Mouse (Mus musculus) liver, embryonic 16.5 days (tissue): ENCODE results near the gene Eml6. TPM values are rescaled to one million over a fixed set of nuclear protein-coding genes. Genes with fewer than 3 reads are reported as not detected.
"Not testable (repeated sequence)": the region's sequence is repeated elsewhere in the genome, so short reads cannot be mapped to it uniquely, and the experiment has no call there.

Experiments
- ATAC-seq: fragments of 200-750 bp; cut with Nextera tagmentation; 2 replicates; pipeline ENCODE4 v1.8.0; 2017; ENCODE audit warnings: low read depth, mild to moderate bottlenecking, moderate number of reproducible peaks, moderate library complexity
- H3K27ac ChIP-seq: fragments of 300-500 bp; sonication (generic); 2 replicates; pipeline ENCODE4 v1.5.1; 2014; ENCODE audit warnings: mild to moderate bottlenecking, low read length
- H3K27me3 ChIP-seq: fragments of 300-500 bp; sonication (generic); 2 replicates; pipeline ENCODE4 v1.6.1; 2014; ENCODE audit warnings: low read depth, low read length, mixed read lengths; ENCODE audit not compliant: control insufficient read depth, insufficient read depth
- H3K36me3 ChIP-seq: fragments of 300-500 bp; sonication (generic); 2 replicates; pipeline ENCODE4 v1.6.1; 2014; ENCODE audit warnings: mild to moderate bottlenecking; ENCODE audit not compliant: control insufficient read depth, insufficient read depth
- H3K4me1 ChIP-seq: fragments of 300-500 bp; sonication (generic); 2 replicates; pipeline ENCODE4 v1.6.1; 2014; ENCODE audit warnings: low read depth, low read length, mixed read lengths; ENCODE audit not compliant: control insufficient read depth
- H3K4me2 ChIP-seq: fragments of 300-500 bp; sonication (generic); 2 replicates; pipeline ENCODE4 v1.6.1; 2014; ENCODE audit warnings: low read depth, low read length, mixed read lengths
- H3K4me3 ChIP-seq: fragments of 300-500 bp; sonication (generic); 2 replicates; pipeline ENCODE4 v1.5.1; 2014; ENCODE audit warnings: low read depth, mild to moderate bottlenecking, low read length
- H3K9ac ChIP-seq: fragments of 300-500 bp; sonication (generic); 2 replicates; pipeline ENCODE4 v1.6.1; 2014; ENCODE audit warnings: low read depth, low read length
- H3K9me3 ChIP-seq: fragments of 300-500 bp; sonication (generic); replicated peaks from 2 replicates; pipeline ENCODE4 v1.6.1; 2016; ENCODE audit warnings: low read length; ENCODE audit not compliant: control insufficient read depth
- WGBS: fragments of 180-500 bp; shearing (Covaris S2); extraction: QIAGEN DNeasy Blood & Tissue Kit; methylation state at CpG from one replicate; pipeline ENCODE4 v1.1.7; 2014; ENCODE audit not compliant: insufficient replicate concordance; 5-methylcytosine and 5-hydroxymethylcytosine counted together
- polyA plus RNA-seq: library from polyadenylated mRNA; unstranded; fragments of >200 nt; fragmentation: Nextera tagmentation; extraction: Ambion mirVana; gene quantifications from 2 replicates; pipeline ENCODE4 v1.2.1, GENCODE M21; 2015

The Eml6 gene
- polyA plus RNA-seq, 1 experiment from 2014 or later = 0.27 TPM

DNA sequence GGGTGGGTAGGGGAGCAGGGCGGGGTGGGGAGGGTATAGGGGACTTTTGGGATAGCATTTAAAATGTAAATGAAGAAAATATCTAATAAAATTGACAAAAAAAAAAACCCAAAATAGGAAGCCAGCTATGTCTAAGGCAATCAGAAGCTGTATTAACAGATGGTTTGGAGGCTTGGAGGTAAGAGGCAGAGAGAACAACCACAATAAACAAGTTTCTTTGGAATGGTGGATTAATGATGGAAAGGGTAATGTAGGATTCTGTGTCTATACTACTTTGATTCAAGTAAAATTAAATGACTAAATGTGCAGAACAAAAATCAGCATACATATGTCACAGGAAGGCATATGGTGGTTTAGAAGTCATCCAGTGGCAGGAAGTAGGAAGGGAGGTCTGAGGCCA, 102.0 kb downstream of the Eml6 start:
- no peaks in the 10 kb centered on the region for H3K4me1 ChIP-seq
- WGBS = 67% methylated on average over 1 of the region's 1 CpGs
- no peaks in the 10 kb centered on the region for H3K27me3 ChIP-seq
- no peak overlapping the region for H3K9ac ChIP-seq
- H3K36me3 ChIP-seq = no peaks in the 10 kb centered on the region
- H3K9me3 ChIP-seq = no peaks in the 10 kb centered on the region
- no peak overlapping the region for H3K4me2 ChIP-seq
- H3K4me3 ChIP-seq = no peak overlapping the region
- ATAC-seq = no peak
- no peak overlapping the region for H3K27ac ChIP-seq

DNA sequence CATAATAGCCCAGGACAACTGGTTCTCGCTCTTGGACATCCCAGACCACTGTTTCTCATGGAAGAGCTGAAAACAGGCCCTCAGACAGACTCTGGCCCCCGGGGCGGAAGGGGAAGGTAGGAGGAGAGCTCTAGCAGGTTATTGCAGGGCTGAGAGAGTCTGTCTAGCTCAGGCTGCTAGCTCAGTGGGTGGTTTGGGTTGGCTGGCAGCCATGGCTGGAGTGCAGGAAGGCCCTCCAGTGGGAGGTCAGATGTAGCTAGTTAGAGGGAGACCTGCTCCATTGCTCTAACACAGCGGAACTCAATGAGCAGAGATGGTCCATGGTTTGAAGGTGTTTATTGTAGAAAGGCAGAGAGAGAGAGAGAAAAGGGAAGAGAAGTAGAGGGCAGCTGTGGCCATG, 112.7 kb downstream of the Eml6 start:
- H3K36me3 ChIP-seq = no peaks in the 10 kb centered on the region
- H3K9me3 ChIP-seq = no peaks in the 10 kb centered on the region
- no peak overlapping the region for H3K27ac ChIP-seq
- H3K4me2 ChIP-seq = no peak overlapping the region
- no peak overlapping the region for H3K4me3 ChIP-seq
- WGBS = 64% methylated on average over 4 of the region's 4 CpGs
- ATAC-seq = no peak
- no peak overlapping the region for H3K9ac ChIP-seq
- no peaks in the 10 kb centered on the region for H3K27me3 ChIP-seq
- no peaks in the 10 kb centered on the region for H3K4me1 ChIP-seq

DNA sequence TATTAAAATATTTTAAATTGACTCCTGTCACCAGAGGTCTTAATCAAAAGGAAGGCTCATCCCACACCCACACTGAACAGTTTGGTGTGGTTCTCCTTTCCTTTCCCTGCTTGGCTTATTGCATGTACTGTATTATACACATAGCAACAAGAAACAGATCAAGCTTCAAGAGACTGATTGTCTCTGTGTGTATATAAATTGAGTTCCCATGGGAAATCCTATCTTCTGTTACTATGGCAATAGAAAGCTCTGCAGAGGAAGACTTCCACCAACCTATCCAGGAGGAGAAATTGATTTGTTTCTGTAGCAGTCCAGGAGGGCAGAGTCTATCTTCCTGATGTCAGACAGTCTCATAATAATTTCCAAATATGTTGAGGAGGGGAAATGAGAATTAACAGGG, 116.5 kb downstream of the Eml6 start:
- Histone ChIP-seq H3K9ac (no peak overlapping the region), H3K9me3 (no peaks in the 10 kb centered on the region), H3K27me3 (no peaks in the 10 kb centered on the region), H3K4me3 (no peak overlapping the region), H3K36me3 (no peaks in the 10 kb centered on the region), H3K4me2 (no peak overlapping the region), H3K4me1 (no peaks in the 10 kb centered on the region), H3K27ac (no peak overlapping the region)
- no peak for ATAC-seq

DNA sequence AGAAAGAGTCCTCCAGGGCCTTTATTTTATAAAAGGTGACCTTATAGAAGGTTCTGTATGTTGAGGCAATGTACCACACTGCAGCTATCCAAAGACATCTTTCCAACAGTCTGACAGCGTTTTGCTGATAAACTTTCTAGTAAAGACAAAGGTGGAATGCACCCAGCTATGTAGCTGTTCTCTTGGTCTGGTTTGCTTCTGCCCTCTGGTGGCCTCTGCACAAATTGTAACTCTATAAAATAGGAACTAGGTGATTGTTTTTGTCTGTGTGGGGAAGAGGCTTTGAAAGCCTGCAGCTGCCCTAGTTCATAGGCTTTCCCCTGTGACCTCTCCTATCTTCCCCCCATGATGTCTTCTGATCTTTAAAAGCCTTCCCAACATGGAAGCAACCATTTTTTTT, 140.7 kb downstream of the Eml6 start:
- no peak for ATAC-seq
- Histone ChIP-seq H3K4me3 (no peak overlapping the region), H3K27me3 (no peaks in the 10 kb centered on the region), H3K4me2 (no peak overlapping the region), H3K36me3 (no peaks in the 10 kb centered on the region), H3K4me1 (no peaks in the 10 kb centered on the region), H3K9me3 (no peaks in the 10 kb centered on the region), H3K27ac (no peak overlapping the region), H3K9ac (no peak overlapping the region)
- 2% methylated on average over 1 of the region's 1 CpGs for WGBS

DNA sequence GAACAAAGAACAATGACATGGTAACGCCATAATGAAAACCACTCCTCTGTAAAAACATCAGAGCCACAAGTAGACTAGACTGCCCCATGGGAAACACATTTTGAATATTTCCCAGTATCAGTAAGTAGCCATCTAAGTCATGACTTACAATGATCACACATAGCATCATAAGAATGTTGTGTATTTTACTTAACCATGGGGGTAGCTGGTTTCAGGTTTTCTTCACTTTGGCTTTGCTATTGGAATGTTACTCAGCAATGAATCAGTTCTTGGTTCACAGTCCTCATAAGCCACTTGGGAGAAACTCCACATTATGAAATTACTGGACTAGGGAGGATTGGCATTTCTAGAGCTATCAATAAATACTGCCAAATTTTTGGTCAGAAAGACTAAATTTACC, 141.5 kb downstream of the Eml6 start:
- whole genome bisulfite sequencing = 55% methylated on average over 1 of the region's 1 CpGs
- no peaks in the 10 kb centered on the region for H3K9me3 ChIP-seq
- no peak for ATAC-seq
- no peak overlapping the region for H3K9ac ChIP-seq
- H3K27me3 ChIP-seq = no peaks in the 10 kb centered on the region
- H3K4me1 ChIP-seq = no peaks in the 10 kb centered on the region
- H3K4me2 ChIP-seq = no peak overlapping the region
- no peaks in the 10 kb centered on the region for H3K36me3 ChIP-seq
- no peak overlapping the region for H3K27ac ChIP-seq
- H3K4me3 ChIP-seq = no peak overlapping the region

DNA sequence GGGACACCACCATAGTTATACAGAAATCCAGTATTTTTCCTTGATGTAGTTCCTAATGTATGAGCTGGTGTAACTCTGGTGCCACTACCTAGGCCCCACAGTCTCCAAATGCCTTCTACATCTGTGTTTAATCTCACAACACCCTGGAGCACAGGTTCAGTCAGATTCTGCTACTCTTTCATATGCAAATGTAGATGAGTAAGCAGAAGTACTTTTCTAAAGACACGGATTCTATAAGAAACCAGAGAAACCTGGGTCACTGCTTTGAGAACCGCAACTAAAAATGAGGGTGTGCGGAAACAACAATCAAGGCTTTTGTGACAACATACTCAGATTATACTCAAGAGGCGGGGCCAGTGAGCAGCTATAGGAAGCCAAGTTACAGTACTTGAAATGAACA, 142.8 kb downstream of the Eml6 start:
- Histone ChIP-seq H3K4me3 (no peak overlapping the region), H3K9me3 (no peaks in the 10 kb centered on the region), H3K27ac (no peak overlapping the region), H3K36me3 (no peaks in the 10 kb centered on the region), H3K4me1 (no peaks in the 10 kb centered on the region), H3K27me3 (no peaks in the 10 kb centered on the region), H3K4me2 (no peak overlapping the region), H3K9ac (no peak overlapping the region)
- no peak for ATAC-seq
- 62% methylated on average over 4 of the region's 4 CpGs for WGBS

DNA sequence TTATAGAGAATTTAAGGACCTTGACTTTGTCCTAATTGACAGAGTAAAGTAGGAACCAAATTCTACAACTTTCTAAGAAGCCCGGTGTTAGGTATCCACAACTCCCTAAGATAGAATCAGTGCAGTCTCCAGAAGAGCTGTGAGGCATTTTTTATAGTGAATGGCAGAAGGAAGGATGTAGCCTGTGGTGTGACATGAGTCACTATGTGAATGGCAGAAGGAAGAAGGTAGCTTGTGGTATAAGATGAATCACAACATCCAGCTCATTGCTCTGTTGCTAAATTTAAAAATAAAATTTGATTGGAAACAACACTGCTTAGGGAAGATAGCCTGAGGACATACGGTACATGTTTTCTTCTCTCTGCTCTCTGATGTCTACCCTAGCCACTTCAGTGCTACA, 146.2 kb downstream of the Eml6 start:
- H3K4me2 ChIP-seq = no peak overlapping the region
- no peak for ATAC-seq
- H3K4me1 ChIP-seq = no peaks in the 10 kb centered on the region
- H3K27ac ChIP-seq = no peak overlapping the region
- WGBS = 58% methylated on average over 2 of the region's 2 CpGs
- no peak overlapping the region for H3K4me3 ChIP-seq
- H3K9me3 ChIP-seq = no peaks in the 10 kb centered on the region
- no peak overlapping the region for H3K9ac ChIP-seq
- H3K27me3 ChIP-seq = no peaks in the 10 kb centered on the region
- no peaks in the 10 kb centered on the region for H3K36me3 ChIP-seq

DNA sequence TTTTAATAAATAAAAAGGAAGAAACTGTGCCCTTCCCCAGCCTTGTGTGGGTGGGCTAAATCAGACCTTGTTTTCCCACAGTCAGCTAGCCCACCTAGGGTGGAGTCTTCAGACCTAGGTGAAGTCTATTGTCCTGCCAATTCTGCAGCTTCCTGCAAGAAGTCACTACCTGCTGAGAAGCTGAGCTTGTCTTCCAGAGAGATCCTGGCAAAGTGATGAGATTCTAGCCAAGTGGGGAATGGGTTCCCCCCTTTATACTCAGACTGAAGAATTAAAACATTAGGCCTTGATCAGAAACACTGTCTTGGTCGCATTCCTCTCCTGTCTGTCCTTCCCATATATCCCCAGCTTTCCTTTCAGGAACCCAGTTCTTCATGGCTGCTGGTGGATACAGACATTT, 147.9 kb downstream of the Eml6 start:
- Histone ChIP-seq H3K4me3 (no peak overlapping the region), H3K9me3 (no peaks in the 10 kb centered on the region), H3K27ac (no peak overlapping the region), H3K36me3 (no peaks in the 10 kb centered on the region), H3K4me2 (no peak overlapping the region), H3K27me3 (no peaks in the 10 kb centered on the region), H3K9ac (no peak overlapping the region), H3K4me1 (no peaks in the 10 kb centered on the region)
- no peak for ATAC-seq
- WGBS = 58% methylated on average over 1 of the region's 1 CpGs

DNA sequence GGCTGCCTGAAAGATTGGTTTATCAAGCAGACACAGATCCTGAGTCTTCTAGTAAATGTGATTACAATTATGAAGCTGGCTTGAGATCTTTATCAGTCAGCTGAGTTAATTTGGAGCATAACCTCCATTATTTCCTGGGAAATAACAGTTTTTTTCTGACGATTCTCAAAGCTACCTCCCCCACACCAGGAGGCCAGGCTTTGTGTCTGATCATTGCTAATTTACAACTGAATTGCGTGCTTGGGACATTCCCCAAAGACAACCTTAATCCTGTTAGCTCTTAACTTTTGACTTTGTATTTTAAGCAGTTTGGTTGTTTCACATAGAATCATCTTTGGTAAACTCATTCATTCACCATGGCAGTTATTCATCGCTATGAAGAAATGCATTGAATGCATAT, 148.6 kb downstream of the Eml6 start:
- Histone ChIP-seq H3K9ac (no peak overlapping the region), H3K4me1 (no peaks in the 10 kb centered on the region), H3K27ac (no peak overlapping the region), H3K4me3 (no peak overlapping the region), H3K9me3 (no peaks in the 10 kb centered on the region), H3K36me3 (no peaks in the 10 kb centered on the region), H3K4me2 (no peak overlapping the region), H3K27me3 (no peaks in the 10 kb centered on the region)
- 64% methylated on average over 3 of the region's 3 CpGs for WGBS
- ATAC-seq = no peak

DNA sequence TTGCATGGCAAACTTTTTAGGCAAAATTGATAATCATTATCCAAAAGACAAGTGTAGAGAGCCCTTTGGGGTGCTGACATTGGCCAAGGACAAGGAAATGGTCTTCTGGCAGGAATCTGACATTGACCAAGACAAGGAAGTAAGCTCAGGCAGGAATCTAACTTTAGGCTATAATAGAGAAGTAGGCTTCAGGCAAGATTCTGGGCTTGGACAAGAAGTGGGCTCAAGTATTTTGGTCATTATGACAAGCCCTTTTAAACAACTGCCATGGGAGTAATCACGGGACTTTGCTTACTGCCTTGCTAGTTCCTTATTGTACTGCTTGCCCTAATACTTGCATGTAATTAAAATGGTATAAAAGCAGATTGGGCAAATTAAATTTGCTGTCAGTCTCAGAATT, 151.1 kb downstream of the Eml6 start:
- 53% methylated on average over 1 of the region's 1 CpGs for WGBS

More for the DNA sequence above, 151.1 kb downstream of the Eml6 start:
- ATAC-seq, H3K27ac ChIP-seq, H3K4me2 ChIP-seq, H3K4me1 ChIP-seq, H3K36me3 ChIP-seq, H3K4me3 ChIP-seq, H3K9me3 ChIP-seq, H3K9ac ChIP-seq, H3K27me3 ChIP-seq: not testable (repeated sequence)
